Mouse (Mus musculus) right cerebral cortex, adult 18-20 months (tissue): Measurements from ENCODE around the gene Peli1.
"Not testable (repeated sequence)": the region's sequence is repeated elsewhere in the genome, so short reads cannot be mapped to it uniquely, and the experiment has no call there.

Source experiments
- DNase-seq: peaks from one replicate; pipeline ENCODE4 v3.0.0; 2022; ENCODE audit warnings: mixed read lengths

The Peli1 gene

DNA sequence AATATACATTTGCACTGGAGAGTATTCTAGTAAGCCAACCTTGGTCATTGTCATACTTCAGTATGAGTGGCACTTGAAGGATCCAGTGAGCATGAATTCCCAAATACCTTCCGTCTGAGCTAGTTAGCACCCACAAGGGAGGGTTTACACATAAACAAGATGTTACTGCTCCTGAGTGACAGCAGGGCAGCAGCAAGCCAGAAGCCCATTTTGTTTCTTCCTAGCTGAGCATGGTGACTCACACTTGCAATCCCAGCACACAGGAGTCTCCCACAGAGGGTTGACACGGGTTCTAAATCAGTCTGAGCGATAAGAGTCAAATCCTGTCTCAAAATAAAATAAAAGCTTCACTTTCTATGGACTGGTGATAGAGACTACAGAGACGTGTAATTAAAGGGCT, 66.5 kb downstream of the Peli1 start:
- peak; percentile 27 for DNase-seq

DNA sequence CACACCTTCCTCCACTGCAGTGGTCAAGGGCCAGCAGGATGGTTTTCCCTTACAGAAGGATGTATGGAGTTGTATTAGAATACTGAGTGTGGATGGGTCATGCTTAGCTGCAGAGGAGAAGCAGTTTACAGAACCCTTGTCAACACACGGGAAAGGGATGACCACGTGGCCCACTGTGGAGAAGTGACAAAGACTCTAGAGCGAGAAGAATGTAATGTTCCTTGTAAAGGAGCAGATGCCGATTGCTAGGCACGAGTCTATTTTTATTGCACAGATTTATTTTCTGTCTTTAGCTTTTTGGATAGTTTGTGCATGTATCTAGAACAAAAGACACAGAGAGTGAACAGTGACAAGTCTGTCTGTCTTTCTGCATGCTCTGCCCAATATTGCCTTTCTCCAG, 71.0 kb downstream of the Peli1 start:
- DNase-seq, result peak; percentile 35

DNA sequence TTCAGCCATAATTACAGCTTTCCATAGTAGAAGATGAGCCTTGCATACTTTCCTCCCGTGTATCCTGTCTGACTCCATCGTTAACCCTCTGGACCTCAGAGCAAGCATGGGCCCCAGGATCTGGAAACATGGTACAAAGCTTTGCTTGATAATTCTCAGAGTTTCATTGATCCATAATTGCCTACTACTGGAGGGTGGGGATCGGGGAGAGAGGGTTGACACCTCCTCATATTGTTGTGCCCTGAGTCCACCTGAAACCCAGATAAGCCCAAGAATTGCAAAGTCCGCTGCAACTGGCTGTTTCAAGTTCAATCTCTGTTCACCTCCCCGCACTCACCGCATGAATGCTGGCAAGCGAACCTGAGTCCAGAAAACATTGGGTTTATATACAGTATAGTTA, 72.1 kb downstream of the Peli1 start:
- no peak for DNase-seq

GRCm38 (mm10) chr11:21163673-21164072, 72.6 kb downstream of the Peli1 start:
- DNase-seq, result peak; percentile 63

DNA sequence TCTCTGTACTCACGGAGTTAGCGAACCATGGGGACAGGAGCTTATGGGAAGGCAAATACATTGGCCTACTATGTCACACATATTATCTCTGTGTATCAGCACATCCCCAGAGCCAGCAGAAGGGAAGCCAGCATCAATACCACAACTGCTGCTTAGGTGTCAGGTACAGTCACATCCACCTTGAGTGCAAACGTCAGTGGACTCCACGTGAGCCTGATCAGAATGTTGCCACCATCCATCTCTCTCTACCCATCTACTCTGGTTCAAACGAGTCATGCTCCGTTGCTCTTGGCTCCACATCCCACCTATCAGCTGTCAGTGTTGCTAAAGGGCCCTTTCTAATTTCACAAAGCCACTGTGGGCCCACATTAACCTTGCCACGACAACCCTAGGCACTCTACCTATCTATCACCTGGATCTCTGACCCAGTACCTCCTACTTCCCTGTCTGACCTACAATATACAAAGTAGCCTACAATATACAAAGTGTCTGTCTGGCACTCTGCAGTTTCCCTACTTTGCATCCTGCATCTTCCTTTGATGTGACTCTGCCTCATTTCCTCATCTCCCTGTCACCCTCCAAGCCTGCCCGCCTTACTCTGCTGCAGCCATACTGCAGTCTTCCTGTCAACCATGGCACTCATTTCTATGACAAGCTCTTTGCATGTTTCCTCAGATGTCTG, 73.4 kb downstream of the Peli1 start:
- no peak for DNase-seq

DNA sequence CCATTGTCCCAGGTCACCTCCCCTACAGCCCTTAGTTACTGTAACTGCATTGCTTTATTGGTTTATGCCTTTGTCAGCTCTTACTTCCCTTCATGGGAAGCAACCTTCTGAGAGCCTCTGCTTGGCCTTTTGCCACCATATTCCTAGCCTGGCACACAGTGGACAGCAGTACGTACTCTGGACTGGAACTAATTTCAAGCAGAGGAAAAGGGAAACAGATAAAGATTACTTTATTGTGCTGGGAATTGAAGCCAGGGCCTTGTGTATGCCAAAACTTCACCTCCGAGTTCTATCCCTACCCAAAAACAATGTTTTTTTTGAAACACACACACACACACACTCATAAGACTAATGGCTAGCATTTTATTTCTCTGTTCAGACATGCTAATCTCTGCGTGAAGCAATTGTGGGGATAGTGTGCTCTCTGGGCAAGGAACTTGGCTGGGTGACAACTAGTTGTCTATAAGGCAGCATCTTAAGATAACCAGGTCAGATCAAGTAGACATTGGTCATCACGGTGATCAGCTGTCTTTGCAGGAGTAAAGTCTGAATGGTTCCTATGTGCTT, 74.0 kb downstream of the Peli1 start:
- DNase-seq, result no peak

DNA sequence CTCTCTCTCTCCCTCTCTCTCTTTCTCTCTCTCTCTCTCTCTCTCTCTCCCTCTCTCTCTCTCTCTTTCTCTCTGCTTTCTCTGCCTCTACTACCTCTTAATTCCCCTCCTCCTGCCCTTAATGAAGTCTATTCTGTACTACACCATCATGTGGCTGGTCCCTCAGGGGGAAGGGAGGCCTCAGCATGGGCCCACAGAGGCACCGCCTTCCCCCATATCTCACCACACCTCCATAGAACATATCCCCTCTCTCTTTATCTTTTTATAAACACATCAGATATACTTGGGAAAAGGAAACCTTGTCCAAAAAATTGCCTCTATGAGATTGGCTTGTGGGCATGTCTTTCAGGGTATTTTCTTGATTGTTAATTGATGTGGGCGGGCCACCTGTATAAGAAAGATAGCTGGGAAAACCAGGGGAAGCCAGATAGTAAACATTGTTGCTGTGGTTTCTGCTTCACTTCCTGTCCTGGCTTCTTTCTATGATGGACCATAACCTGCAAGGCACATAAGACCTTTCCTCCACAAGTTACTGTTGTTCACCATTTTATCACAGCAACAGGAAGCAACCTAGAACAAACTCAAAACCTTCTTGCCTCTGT, 75.5 kb downstream of the Peli1 start:
- DNase-seq, result no peak

GRCm38 (mm10) chr11:21168828-21169607, 77.9 kb downstream of the Peli1 start:
- DNase-seq, result no peak

GRCm38 (mm10) chr11:21169608-21169860, 78.4 kb downstream of the Peli1 start:
- DNase-seq, result not testable (repeated sequence)

GRCm38 (mm10) chr11:21172281-21172680, 81.2 kb downstream of the Peli1 start:
- peak; percentile 61 for DNase-seq

- DNase-seq, result no peak
Observed at GRCm38 (mm10) chr11:21173926-21174325, 82.8 kb downstream of the Peli1 start.

GRCm38 (mm10) chr11:21174396-21174795, 83.3 kb downstream of the Peli1 start:
- no peak for DNase-seq

GRCm38 (mm10) chr11:21175063-21175462, 84.0 kb downstream of the Peli1 start:
- no peak for DNase-seq

DNA sequence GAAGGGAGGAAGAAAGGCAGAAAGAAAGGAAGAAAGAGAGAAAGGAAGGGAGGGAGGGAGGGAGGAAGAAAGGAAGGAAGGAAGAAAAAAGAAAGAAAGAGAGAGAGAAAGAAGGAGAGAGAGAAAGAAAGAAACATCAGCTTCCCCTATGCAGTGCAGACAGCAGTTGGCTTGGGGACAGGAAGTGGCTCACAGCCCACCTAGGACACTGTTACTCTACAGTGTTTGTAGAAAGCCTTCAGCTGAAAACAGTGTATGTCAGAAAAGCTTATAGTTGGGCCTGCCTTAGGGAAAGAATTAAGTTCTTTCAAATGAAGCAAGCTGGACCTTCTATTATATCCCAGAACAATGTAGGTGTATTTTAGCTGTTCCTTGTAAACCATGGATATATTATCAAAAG, 85.4 kb downstream of the Peli1 start:
- no peak for DNase-seq

DNA sequence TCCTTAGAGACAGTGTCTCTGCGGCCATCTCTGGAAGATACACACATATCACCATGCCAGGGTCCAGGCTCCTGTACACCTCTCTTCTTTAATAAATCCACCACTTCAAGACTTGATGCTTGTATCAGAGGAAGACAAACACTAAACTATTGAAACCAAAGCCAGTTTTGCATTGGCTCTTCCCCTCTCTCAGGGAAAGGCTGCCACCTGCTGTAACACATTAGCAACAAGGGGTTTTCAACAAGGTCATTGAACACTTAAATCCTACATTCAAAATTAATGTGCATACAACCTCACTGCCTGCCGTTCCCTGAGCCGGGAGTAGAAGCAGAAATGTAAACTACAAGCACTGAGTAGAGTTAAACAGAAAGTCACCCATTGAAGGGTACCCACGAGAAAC, 87.3 kb downstream of the Peli1 start:
- peak; percentile 41 for DNase-seq

DNA sequence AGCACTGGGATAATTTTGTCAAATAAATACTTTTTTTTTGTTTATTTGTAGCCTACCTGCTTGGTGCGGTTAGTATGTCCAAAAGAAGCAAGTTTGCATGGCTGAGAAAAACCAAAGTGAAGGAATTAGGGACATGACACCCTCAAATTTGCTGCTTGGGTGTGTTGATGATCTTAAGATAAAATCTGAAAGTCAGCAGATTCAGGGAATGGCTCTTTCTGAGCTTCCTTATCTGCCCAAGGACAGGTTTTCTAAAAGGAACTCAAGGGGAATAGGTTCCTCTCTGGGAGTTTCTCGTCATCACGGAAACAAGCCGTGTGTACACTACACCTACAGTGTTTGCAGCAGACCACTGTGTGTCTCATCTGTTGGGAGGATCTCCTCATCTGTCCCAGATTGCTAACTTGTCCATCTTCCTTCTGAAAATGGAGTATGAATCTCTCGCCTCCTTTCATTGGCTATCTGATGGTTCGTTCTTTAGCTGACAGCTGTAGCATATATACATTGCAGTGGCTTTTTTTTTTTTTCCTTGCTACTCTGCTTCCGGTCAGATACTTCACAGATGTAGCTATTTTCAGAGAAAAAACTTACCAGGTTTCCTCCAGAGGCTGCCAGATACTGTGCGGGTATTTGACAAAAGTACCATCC, 88.0 kb downstream of the Peli1 start:
- DNase-seq, result no peak

GRCm38 (mm10) chr11:21179873-21180272, 88.8 kb downstream of the Peli1 start:
- DNase-seq, result not testable (repeated sequence)

- no peak for DNase-seq
Observed at GRCm38 (mm10) chr11:21180650-21181049, 89.6 kb downstream of the Peli1 start.

- no peak for DNase-seq
Observed at GRCm38 (mm10) chr11:21181616-21182015, 90.5 kb downstream of the Peli1 start.

DNA sequence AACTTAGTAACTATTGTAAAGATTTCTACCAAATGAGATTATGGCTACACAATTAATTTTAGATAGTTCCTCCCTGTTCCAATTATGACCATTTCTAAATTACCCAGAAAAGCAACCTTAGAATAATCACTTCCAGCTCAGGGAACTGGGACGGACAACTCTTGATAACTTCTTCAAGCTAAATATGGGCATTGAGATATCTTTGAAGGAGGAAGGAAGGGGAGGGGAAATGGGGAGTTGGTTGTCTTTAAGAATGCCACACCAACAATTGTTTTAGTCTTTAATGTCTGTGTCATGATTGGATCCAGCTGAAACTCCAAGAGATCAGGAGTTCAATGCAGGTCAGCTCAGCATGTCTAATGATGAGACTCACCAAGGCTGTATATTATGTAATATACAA, 91.6 kb downstream of the Peli1 start:
- no peak for DNase-seq

DNA sequence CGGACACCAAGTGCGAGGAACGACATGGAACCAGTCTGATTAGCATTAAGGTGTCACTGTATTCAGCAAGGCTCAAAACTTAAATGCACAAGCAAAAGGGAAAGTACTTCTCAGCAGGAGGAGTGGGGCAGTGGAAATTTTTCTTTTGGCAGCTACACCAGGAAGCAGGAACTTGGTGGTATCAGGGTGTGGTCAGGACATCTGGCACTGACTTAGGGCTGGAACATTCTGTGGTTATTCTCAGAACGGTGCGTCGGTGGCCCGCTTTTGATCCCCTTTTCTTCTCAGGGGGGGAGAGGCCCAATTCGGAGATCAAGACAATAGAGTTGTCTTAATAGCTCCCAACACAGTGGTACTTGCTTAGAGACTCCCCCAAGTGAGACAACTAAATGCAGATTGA, 100.7 kb downstream of the Peli1 start:
- DNase-seq, result not testable (repeated sequence)

DNA sequence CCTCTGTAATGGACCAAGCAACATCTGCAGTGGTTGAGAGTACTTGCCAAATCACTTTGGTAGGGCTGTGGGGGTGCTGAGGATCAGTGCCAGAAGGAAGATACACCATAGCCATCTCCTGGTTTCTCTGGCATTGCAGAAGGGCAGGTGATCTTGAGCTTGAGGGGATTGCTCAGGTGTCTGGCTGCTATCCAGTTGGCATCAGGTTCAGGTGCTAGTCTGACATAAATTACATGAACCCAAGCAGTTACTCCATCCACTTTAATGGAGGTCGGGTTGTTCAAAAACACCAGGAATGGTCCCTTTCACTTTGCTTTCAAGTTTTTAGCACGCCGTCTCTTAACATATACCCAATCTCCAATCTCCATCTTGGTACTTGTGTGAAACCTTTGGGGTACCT, 103.8 kb downstream of the Peli1 start:
- DNase-seq, result no peak
